Mouse (Mus musculus) gastrocnemius, postnatal 14 days (tissue): ENCODE measurements around the gene Ccdc174. TPM values are rescaled to one million over a fixed set of nuclear protein-coding genes. Genes with fewer than 3 reads are reported as not detected.
"Not testable (repeated sequence)": the region's sequence is repeated elsewhere in the genome, so short reads cannot be mapped to it uniquely, and the experiment has no call there.

Source experiments
- DNase-seq: peaks from one replicate; pipeline ENCODE4 v3.0.0; 2021; ENCODE audit warnings: mixed read lengths
- intact Hi-C: fragments of 180-260 bp; cut with DNase I; formaldehyde crosslinking; loops from one replicate; pipeline ENCODE4 v1.15.1; 2025; ENCODE audit warnings: low total_unique reads
- total RNA-seq, 2 experiments: library from RNA; stranded (reverse); gene quantifications; 2 replicates each; pipeline ENCODE4 v1.2.3; 2021

Gene Ccdc174
- total RNA-seq, 2 experiments from 2014 or later: 8.5 to 8.9 TPM

- intact Hi-C loops, DNase-seq: not testable (repeated sequence)
These were observed 24.7 kb downstream of the Ccdc174 start, which contains the start of gene 4930590J08Rik for GRCm38 (mm10) chr6:91902509-91902908. Gene 4930590J08Rik, plus strand, starts transcription at chr6:91902809.

- DNase-seq: no peak
- intact Hi-C loops: no loop called here
These were observed 36.2 kb downstream of the Ccdc174 start for GRCm38 (mm10) chr6:91914011-91914410.

- intact Hi-C loops: no loop called here
- DNase-seq: no peak
These were observed 39.4 kb downstream of the Ccdc174 start for GRCm38 (mm10) chr6:91917286-91917685.

GRCm38 (mm10) chr6:91917716-91918115 is 39.9 kb downstream of the Ccdc174 start:
- intact Hi-C loops: no loop called here

GRCm38 (mm10) chr6:91931231-91931630 is 53.4 kb downstream of the Ccdc174 start:
- intact Hi-C loops: no loop called here

More at GRCm38 (mm10) chr6:91917716-91918115, 39.9 kb downstream of the Ccdc174 start:
- DNase-seq: no peak

GRCm38 (mm10) chr6:91938491-91938890 is 60.6 kb downstream of the Ccdc174 start:
- intact Hi-C loops: no loop called here
- no peak for DNase-seq

More at GRCm38 (mm10) chr6:91931231-91931630, 53.4 kb downstream of the Ccdc174 start:
- DNase-seq: no peak

- intact Hi-C loops: no loop called here
- DNase-seq: no peak
These were observed 70.6 kb downstream of the Ccdc174 start for GRCm38 (mm10) chr6:91948426-91948825.

Other genes with a start within 250 kb of the Ccdc174 start
- gene Slc6a6, start 194.0 kb upstream of the Ccdc174 start, total RNA-seq: 10 to 100 TPM; 33.5 to 39.8 TPM
- gene Grip2, start 50.8 kb upstream of the Ccdc174 start, total RNA-seq: 1 to 10 TPM; 2.6 to 4.0 TPM
- 1 to 10 TPM in 1 of 2 experiments, under 1 TPM in 1; 0.74 to 1.0 TPM for gene 4930590J08Rik, start 24.8 kb downstream of the Ccdc174 start, total RNA-seq
- 10 to 100 TPM; 15.5 to 15.8 TPM for gene Fgd5, start 100.8 kb downstream of the Ccdc174 start, total RNA-seq
- gene Nr2c2, start 213.3 kb downstream of the Ccdc174 start, total RNA-seq: 10 to 100 TPM; 20.4 to 24.0 TPM